Mouse (Mus musculus) adrenal gland, postnatal 4 days (tissue): ENCODE measurements around the gene Uhrf1. TPM values are rescaled to one million over a fixed set of nuclear protein-coding genes. Genes with fewer than 3 reads are reported as not detected.
"Not testable (repeated sequence)": the region's sequence is repeated elsewhere in the genome, so short reads cannot be mapped to it uniquely, and the experiment has no call there.

ENCODE experiments used
- DNase-seq, 2 experiments: peaks; one replicate each; pipeline ENCODE4 v3.0.0; 2021 to 2022; ENCODE audit warnings: low spot score in 2 of 2, mixed read lengths in 2 of 2
- long read RNA-seq, 2 experiments: library from polyadenylated mRNA; stranded (forward); transcript quantifications; one replicate each; pipeline ENCODE4 v2.0.0; 2021
- total RNA-seq, 2 experiments: library from RNA; stranded (reverse); gene quantifications; 2 replicates each; pipeline ENCODE4 v1.2.3; 2021

The Uhrf1 gene
- 10 to 100 TPM; 49.3 to 61.2 TPM for total RNA-seq
- long read RNA-seq, experiment 1, transcript Uhrf1-201 (17 exons, 3,586 nt) = major isoform, 13 of 21 reads
- long read RNA-seq, experiment 1, partial matches to known transcripts = 3 of 21 reads
- long read RNA-seq, experiment 1, other reads (novel, unspliced or antisense) = 1 of 21 reads
- long read RNA-seq, experiment 2, transcript Uhrf1-204 (17 exons, 3,391 nt) = minor isoform, 9 of 70 reads
- long read RNA-seq, experiment 2, transcript Uhrf1-201 (17 exons, 3,586 nt) = major isoform, 35 of 70 reads
- long read RNA-seq, experiment 2, partial matches to known transcripts = 14 of 70 reads
- long read RNA-seq, experiment 2, other reads (novel, unspliced or antisense) = 6 of 70 reads

DNA sequence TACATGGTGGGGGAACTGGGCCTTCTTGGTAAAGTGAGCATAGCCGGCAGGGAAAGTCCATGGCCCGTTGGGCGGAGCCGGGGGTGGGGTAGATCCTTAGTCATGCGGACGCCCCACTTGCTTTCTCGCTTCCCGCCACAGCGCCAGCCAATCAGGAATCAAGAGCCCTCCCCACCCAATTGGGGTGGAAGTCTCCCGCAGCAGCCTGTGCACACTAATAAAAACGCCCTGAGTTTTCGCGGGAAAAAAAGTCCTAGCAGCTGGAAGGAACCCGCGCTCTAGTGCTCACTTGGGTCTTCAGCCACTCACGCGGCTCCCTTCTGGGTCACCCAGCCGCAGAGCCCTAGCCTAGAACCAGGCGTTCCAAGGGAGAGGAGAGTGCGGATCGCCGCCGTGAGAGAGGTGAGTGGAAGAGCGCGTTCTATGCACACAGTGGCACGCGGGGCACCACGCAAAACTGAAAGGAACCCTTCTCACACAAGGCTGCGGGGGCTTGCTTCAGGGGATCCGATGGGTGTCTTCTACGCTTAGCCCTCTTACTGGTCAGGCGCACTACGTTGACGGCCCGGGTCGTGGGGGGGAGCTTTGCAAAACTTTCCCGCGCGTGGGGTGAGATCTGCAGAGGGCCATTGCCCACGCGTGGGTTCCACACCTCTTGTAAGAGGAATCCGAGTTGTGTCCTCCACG is at the start of gene Uhrf1:
Gene Uhrf1 (plus strand): TSS at position 162 of the 687 bp plus-strand sequence.
- peak; percentile 53 to 76 for DNase-seq

DNA sequence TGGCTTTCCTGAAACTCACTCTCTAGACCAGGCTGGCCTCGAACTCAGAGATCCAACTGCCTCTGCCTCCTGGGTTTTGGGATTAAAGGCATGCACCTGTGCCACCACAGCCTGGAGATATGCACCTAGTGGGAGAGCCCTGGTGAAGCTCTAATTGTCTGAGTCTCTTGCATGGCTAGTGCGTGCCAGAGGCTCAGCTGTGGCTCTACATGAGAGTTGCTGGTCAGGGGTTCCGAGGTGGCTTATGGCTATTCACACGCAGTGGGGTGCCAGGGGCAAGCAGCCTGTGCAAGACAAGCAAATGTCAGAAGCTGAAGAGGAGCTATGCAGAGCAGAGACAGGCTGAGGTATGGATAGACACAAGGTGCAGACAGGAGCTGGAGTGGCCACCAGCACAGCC is 48.4 kb upstream of the Uhrf1 start:
- DNase-seq = no peak

DNA sequence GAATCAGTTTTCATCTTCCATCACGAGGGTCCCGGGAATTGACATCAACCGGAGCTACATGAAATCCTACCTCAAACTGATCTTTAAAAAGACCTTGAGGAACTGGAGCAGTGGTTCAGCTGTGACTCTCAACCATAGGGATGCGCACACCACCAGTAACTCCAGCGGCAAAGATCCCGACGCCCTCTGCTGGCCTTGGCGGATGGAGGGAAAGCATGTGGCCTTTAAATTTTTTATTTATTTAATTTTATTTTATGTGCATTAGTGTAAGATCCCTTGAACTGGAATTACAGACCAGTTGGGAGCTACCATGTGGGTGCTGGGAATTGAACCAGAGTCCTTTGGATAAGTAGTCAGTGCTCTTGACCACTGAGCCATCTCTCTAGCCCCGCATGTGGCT is 47.7 kb upstream of the Uhrf1 start:
- DNase-seq = no peak

DNA sequence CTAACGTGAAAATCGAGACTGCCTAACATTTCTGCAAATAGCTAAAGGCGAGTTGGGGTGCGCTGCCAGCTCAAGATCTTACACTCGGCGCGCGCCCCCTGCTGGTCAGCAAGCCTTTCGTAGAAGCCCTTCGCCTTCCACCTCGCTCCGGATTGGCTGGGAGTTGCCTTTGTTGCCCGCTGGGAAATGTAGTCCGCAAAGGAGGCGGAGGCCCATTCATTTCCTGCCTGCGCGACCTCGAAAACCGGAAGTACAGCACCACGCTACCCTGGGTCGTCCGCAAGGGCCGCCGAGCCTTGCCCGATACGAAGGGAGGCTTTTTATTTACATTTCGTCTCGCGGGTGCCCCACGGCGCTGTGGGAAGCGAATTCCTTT is 47.3 kb upstream of the Uhrf1 start:
- DNase-seq = peak; percentile 94 to 96

DNA sequence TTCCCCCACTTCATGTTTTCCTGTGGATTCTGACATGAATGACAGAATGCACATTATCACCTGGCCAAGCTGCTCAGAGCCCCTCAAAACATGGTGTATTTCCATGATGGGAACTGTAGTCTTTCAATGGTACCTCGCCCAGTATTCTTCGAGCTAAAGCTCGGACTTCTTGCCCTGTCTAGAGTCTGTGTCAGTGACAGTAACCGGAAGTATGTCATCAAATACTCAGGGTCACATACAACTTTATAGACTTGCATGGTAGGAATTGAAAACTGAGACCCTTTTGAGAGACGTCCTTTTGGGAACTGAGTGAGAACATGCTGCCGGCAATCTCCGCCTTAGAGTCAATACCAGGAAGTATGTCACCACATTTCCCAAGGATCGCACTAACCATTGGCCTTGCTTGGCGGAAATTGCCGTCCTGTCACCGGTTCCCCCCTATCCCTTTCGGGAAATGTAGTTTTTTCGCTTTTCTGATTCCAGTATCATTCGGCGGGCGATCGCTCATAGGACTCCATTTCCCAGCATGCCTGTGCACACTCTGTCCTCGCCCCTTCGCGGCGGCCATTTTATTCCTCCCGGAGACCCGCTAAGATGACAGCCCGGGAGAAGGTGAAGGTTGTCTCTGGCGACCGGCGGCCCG is 46.8 kb upstream of the Uhrf1 start, which contains the start of gene Fem1a:
Gene Fem1a (plus strand): TSS at position 572 of the 643 bp plus-strand sequence.
- peak; percentile 60 to 81 for DNase-seq

DNA sequence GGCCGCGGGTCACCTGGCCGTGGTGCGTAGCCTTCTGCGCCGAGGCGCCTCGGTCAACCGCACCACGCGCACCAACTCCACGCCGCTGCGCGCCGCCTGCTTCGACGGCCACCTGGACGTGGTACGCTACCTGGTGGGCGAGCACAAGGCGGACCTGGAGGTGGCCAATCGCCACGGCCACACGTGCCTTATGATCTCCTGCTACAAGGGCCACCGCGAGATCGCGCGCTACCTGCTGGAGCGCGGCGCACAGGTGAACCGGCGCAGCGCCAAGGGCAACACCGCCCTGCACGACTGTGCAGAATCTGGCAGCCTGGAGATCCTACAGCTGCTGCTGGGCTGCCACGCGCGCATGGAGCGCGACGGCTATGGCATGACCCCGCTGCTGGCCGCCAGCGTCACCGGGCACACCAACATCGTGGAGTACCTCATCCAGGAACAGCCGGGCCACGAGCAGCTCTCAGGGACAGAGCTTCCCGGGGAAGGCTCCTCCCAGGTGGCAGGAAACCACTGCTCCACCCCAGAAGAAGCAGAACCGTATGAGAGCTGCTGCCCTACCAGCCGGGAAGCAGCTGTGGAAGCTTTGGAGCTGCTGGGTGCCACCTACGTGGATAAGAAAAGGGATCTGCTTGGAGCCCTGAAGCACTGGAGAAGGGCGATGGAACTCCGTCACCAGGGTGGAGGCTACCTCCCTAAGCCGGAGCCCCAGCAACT is 45.8 kb upstream of the Uhrf1 start:
- DNase-seq = no peak

DNA sequence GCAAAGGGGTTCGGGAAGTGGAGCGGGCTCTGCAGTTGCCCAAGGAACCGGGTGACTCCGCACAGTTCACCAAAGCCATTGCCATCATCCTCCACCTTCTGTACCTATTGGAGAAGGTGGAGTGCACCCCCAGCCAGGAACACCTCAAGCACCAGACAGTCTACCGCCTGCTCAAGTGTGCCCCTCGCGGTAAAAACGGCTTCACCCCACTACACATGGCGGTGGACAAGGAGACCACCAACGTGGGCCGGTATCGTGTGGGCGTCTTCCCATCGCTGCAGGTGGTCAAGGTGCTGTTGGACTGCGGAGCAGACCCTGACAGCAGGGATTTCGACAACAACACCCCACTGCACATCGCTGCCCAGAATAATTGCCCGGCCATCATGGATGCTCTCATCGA is 44.9 kb upstream of the Uhrf1 start:
- DNase-seq = not testable (repeated sequence)

DNA sequence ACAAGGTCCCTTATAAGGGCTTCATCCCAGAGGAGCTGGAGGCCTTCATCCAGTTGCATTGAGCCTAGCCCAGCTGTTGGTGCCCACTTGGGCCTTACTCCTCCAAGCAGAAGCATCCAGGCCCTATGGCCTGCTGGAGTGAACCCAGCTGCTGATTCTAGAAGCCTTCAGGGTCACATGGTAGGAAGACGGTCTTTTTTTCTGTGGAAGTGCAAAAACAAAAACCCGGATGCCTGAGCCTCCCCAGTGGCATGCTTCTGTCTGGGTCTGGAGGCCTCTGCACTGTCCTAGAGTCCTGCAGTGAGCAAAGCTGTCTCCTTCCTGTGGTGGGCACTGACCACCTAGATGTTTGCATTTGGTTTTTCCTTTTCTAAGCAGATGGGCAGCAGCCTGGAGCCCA is 44.3 kb upstream of the Uhrf1 start:
- not testable (repeated sequence) for DNase-seq

DNA sequence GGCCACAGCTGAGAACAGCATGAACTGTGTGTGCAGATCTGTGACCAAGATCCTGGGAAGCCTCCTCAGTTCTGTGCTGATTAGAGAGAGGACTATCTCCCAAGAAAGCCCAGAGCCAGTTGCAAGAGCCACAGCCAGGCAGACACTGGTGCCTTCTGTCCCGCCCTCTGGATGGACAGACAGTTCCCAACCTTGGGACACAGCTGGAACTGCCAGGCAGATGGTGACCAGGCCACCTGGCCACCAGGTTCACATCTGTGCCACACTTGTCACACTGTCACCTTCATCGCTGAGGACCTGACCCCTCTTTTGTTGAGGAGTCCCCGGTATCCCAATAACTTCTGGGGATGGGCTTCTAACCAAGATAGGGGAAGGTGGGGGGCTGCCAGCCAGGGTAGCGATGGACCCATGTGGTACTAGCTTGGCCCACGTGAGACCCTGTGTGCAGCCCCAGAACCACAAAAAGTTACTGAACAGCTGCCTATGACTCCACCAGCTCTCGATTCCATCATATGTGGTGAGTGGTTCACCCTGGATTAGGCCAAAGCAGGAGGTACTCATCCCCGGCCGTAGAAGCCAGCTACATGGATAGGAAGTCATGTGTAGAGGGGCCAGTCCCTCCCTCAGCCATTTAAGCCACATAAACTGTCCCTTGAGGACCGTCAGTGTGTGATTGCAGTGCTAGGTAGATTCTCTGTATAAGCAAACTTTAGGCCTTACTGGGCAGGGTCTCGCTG is 43.7 kb upstream of the Uhrf1 start:
- no peak for DNase-seq

DNA sequence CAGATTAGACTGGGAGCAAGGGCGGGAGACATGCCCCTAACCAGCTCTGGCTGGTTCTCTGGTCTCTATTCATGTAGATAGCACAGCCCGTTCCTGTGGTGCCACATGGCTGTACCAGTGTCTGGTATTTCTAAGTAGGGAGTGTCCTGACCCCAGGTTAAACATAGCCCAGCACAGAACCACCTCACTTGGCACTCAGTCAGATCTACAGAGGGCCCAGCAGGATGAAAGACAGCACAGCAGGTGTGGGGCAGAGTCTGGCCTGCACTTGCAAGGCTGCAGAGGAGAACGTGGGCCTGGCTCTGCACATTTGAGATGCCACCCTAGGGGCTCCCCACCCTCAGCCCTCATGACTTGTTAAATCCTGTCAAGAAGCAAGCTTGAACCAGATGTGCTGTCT is 42.0 kb upstream of the Uhrf1 start:
- DNase-seq = no peak

DNA sequence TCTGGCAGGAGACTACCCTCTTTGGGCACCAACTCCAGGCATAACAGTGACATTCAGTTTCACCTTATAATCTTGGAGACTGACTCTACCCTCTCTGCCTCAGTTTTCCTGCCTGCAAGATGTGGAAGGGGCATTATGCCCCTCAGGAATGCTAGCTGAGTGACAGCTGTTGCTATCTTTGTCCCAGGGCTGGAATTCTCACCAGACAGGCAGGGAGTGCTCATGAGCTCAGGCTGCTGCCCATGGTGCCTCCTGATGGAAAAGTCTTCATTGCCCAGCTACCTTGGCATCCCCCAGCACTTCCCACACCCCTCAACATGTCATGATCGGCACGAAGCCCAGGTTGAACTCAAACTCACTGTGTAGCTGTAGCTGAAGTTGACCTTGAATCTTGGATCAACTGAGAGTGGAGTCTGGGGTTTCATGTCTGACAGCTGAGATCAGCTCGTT is 40.5 kb upstream of the Uhrf1 start:
- DNase-seq = no peak

DNA sequence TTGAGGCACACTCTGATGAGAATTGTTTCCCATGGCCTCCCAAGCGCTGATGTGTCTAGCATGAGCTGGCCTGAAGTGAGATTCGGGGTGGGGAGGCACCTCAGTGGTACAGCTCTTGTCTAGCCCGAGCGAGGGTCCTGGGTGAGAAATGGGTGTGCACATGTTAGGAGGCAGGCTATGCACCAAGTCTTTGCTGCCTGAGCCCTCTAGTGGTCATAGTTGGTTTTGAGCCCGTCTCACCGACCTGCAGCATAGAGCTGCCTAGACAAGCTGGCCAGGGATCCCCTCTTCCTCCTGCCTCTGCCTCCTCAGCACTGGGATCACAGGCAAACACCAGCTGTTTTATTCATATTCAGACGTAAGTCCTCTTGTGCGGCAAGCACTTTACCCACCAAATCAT is 39.1 kb upstream of the Uhrf1 start:
- DNase-seq = no peak

DNA sequence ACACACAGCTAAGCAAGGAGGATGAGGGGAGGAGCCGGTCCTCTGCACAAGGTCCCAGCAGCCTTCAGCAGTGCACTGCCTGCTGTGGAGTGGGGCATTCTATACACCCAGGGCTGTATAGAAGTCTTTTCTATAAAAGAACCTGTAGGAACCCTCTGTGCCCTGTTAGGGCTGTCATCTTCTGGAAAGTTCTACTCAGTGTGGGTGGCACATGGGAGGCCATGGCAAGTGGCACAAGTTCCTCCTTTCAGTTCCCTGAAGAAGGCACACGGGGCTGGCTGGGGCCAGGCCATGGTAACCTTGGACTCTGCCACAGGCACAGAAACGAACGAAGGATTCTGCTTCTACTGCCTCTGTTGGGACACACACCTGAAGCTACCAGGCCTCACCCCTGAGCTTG is 38.1 kb upstream of the Uhrf1 start:
- no peak for DNase-seq

DNA sequence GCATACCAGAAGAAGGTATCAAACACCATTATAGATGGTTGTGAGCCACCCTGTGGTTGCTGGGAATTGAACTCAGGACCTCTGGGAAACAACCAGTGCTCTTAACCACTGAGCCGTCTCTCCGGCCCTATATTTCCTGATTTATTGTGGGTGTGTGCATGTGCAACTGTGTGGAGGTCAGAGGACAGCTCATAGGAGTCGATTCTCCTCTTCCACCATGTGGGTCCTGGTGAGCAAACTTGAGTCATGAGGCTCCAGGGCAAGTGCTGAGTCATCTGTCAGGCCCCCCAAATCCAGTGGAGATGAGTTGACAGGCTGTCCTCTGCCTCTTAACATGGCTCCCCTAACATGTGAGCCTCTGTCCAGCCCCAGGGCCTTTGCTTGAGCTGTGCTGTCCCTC is 37.3 kb upstream of the Uhrf1 start:
- no peak for DNase-seq

DNA sequence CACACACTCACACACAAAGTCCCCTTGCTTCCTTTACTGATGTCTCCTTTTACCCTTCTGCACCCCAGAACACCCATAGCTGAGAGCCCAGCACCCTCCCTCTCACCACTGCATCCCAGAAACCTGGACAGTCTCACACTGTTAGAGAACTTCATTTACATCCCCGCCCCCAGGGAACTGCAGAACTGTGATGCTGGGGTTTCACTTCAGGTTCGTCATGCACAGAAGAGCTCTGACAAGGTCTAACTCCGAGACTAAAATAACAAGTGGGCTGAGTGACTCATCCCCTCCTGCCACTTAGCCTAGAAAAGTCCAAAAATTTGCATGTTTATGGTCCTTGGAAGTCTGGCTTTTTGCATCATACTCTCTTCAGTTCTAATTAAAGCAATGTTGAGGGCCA is 36.9 kb upstream of the Uhrf1 start:
- DNase-seq = no peak

DNA sequence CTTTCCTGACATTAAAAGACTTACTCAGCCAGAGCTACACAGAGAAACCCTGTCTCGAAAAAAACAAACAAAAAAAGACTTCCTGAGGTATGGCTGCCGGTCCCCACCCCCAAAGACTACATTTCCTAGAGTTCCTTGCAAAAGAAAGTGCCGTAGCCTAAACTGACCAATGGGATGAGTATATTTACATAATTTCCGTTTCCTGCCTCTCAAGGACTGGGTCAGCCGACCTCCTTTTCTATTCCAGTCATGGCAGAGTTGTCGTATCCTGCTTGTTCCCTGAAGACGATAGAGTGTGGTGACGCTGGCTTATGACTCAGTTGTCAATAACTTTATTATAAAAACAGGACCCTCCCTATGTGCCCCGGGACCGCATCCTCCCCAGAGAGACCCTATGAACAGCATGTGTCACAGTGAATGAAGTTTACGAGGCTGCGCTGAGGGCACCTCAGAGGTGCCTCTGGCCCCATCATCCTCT is 33.9 kb upstream of the Uhrf1 start:
- no peak for DNase-seq

DNA sequence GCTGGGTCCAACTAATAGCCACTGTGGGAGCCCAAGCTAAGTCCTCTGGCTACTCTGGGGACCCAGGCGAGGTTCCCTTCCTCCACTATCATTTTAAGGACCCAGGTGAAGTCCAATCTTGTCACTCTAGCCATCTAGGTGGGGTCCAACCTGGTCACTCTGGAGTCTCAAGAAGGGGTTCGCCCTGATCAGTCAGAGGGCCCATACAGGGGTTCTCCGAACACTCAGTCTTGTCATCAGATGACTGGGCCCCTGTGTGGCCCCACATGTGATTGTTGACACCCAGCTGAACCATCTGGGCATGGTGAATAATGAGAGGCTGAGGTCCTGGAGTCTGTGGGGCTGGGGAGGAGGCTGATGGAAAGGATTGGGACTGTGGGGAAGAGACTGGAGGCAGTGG is 33.4 kb upstream of the Uhrf1 start:
- no peak for DNase-seq

DNA sequence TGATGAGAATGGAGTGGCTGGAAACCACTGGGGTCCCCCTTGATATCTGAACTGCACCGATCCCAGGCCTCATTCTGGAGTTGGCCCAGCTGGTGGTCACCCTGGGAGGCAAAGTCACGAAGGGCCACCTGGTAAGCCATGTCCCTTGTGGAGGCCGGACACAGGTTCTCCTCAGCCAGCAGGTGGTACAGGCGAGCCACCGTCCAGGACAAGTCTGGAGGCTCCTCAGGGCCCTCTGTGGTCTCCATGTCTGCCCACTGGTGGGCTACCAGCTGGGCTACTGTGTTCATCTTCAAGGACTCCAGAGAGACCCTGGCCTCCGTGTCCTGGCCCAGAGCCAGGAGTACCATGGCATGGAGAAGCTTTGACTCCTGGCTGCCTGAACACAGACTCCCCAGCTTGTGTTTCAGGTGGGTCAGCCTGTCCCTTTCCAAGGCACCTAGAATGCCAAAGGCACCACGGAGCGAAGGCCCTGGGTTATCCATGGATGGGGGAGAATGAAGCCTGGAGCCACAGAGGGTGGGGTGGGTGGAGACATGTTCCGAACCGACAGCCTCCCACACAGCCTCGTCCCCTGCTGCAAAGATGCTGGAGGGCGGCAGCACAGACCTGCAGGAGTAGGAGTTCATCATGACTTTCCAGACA is 31.4 kb upstream of the Uhrf1 start:
- no peak for DNase-seq

DNA sequence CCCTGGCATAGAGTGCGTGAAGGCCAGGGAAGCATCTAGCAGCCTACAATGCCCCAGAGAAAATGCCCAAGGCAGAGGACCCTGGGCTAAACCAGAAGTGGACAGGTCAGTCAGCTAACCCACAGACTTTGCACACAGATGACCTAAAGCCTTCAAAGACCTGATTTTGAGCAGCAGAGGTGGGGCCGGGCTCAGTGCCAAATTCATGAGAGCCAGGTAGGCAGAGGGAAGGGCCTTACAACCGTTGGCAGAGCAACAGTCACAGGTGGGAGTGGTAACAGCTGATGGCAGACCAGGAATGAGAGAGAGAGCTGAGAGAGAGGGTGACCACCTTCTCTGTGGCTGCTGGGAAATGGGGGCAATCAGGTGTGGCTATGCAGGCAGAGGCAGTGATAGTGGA is 30.5 kb upstream of the Uhrf1 start:
- no peak for DNase-seq

DNA sequence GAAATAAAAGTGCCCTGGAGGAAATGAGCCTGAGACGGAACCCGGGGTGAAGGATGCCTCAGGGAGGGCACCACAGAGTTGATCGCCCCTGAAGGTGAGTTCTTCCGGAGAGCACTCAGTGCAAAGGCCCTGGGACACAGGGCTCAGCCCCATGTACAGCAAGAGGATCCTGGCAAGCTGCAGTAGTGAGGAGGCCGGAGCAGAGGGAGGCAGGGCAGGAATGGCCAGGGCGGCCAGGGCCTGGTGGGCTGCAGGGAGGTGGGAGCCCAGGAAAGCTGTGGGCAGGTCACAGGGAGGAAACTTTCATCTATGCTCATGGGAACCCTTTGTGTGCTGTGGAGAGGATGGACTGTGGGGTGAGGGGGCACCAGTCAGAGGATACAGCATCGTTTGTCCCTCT is 29.6 kb upstream of the Uhrf1 start:
- no peak for DNase-seq
